Mouse (Mus musculus) heart, embryonic 14.5 days (tissue): ENCODE results near the gene Spata5. TPM values are rescaled to one million over a fixed set of nuclear protein-coding genes. Genes with fewer than 3 reads are reported as not detected.

Experiments used
- ATAC-seq: fragments of 200-750 bp; cut with Nextera tagmentation; 2 replicates; pipeline ENCODE4 v1.8.0; 2017; ENCODE audit warnings: low read depth, moderate TSS enrichment; ENCODE audit not compliant: insufficient number of reproducible peaks, insufficient read depth, low FRiP score
- H3K27ac ChIP-seq, 2 experiments: fragments of 200-500 bp in 1 of 2; fragments of 300-500 bp in 1 of 2; sonication (generic) in 1 of 2; replicated peaks in 1 of 2; 2 replicates each; pipeline ENCODE4 v1.5.1; 2012 to 2014; ENCODE audit warnings: low read depth in 2 of 2, low read length in 2 of 2, control low read depth in 1 of 2, mild to moderate bottlenecking in 1 of 2, mixed read lengths in 1 of 2; ENCODE audit not compliant: control insufficient read depth in 1 of 2, insufficient read depth in 1 of 2
- H3K27me3 ChIP-seq: fragments of 300-500 bp; sonication (generic); 2 replicates; pipeline ENCODE4 v1.6.1; 2014; ENCODE audit warnings: mild to moderate bottlenecking, low read length, control low read depth; ENCODE audit not compliant: control insufficient read depth, insufficient read depth
- H3K36me3 ChIP-seq: fragments of 300-500 bp; sonication (generic); 2 replicates; pipeline ENCODE4 v1.6.1; 2014; ENCODE audit warnings: mild to moderate bottlenecking, control low read depth, low read length, mixed read lengths; ENCODE audit not compliant: control insufficient read depth, insufficient read depth
- H3K4me1 ChIP-seq, 2 experiments: fragments of 200-500 bp in 1 of 2; fragments of 300-500 bp in 1 of 2; sonication (generic) in 1 of 2; 2 replicates each; pipeline ENCODE4 v1.6.1; 2012 to 2014; ENCODE audit warnings: low read length in 2 of 2, control low read depth in 1 of 2, mixed read lengths in 1 of 2; ENCODE audit not compliant: control insufficient read depth in 2 of 2, insufficient read depth in 2 of 2
- H3K4me2 ChIP-seq: fragments of 300-500 bp; sonication (generic); 2 replicates; pipeline ENCODE4 v1.6.1; 2014; ENCODE audit warnings: mild to moderate bottlenecking, low read length
- H3K4me3 ChIP-seq, 2 experiments: fragments of 200-500 bp in 1 of 2; fragments of 300-500 bp in 1 of 2; sonication (generic) in 1 of 2; 2 replicates each; pipeline ENCODE4 v1.5.1; 2012 to 2014; ENCODE audit warnings: low read length in 2 of 2, mild to moderate bottlenecking in 2 of 2, control low read depth in 1 of 2, low read depth in 1 of 2, moderate library complexity in 1 of 2; ENCODE audit not compliant: control insufficient read depth in 1 of 2, insufficient read depth in 1 of 2
- H3K9ac ChIP-seq: fragments of 300-500 bp; sonication (generic); 2 replicates; pipeline ENCODE4 v1.6.1; 2014; ENCODE audit warnings: mild to moderate bottlenecking, low read length
- H3K9me3 ChIP-seq: fragments of 300-500 bp; sonication (generic); 2 replicates; pipeline ENCODE4 v1.6.1; 2016; ENCODE audit warnings: low read length, control low read depth; ENCODE audit not compliant: control insufficient read depth
- WGBS: fragments of 180-500 bp; shearing (Covaris S2); extraction: QIAGEN DNeasy Blood & Tissue Kit; methylation state at CpG from one replicate; pipeline ENCODE4 v1.1.7; 2014; 5-methylcytosine and 5-hydroxymethylcytosine counted together
- polyA plus RNA-seq: library from polyadenylated mRNA; unstranded; fragments of >200 nt; fragmentation: Nextera tagmentation; extraction: Ambion mirVana; gene quantifications from 2 replicates; pipeline ENCODE4 v1.2.1, GENCODE M21; 2014

Gene Spata5
- polyA plus RNA-seq, 1 experiment from 2014 or later: 19.7 TPM

DNA sequence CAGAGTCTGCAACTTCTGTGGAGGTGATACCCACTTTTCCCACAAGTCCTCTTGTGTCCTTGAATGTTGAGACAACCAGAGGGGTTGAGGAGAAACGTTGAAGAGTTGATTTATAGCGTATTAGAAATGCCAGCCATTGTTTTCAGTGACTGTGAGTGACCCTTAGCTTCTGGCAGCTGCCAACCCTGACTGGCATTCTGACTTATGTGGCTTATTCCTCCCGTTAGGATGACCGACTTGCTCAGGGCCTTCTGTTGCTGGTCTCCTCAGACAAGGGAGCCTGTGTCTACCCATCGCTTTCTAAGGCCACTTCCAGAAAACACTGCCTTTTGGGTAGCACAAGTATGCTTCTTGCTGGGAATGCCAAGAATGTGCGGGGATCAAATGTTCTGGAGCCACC, 38.2 kb upstream of the Spata5 start:
- 74% methylated on average over 6 of the region's 6 CpGs for WGBS
- Histone ChIP-seq H3K27me3 (no peaks in the 10 kb centered on the region), H3K27ac (no peak overlapping the region)

GRCm38 (mm10) chr3:37383096-37383765, 36.5 kb upstream of the Spata5 start:
- H3K27ac ChIP-seq: peak overlapping the region; percentile 61 to 80
- no peak overlapping the region; the same call in 1 of the 2 replicates for H3K9ac ChIP-seq
- no peaks in the 10 kb centered on the region for H3K36me3 ChIP-seq
- H3K9me3 ChIP-seq: no peaks in the 10 kb centered on the region
- WGBS: 43% methylated on average over 6 of the region's 6 CpGs
- no peak overlapping the region for H3K4me3 ChIP-seq
- no peak for ATAC-seq
- H3K27me3 ChIP-seq: no peaks in the 10 kb centered on the region
- peaks cover 20 to 22% of the 10 kb centered on the region in 2 experiments for H3K4me1 ChIP-seq
- peak overlapping the region; percentile 14; the same call in 1 of the 2 replicates for H3K4me2 ChIP-seq

More for the DNA sequence above, 38.2 kb upstream of the Spata5 start:
- Histone ChIP-seq H3K9me3 (no peaks in the 10 kb centered on the region), H3K4me1 (peaks cover 20 to 22% of the 10 kb centered on the region in 2 experiments), H3K9ac (no peak overlapping the region), H3K36me3 (no peaks in the 10 kb centered on the region), H3K4me3 (no peak overlapping the region), H3K4me2 (no peak overlapping the region)
- no peak for ATAC-seq

GRCm38 (mm10) chr3:37387310-37387709, 32.4 kb upstream of the Spata5 start:
- Histone ChIP-seq H3K9me3 (0 out of 2 replicates have a peak, but pooled peaks cover 3% of the 10 kb centered on the region), H3K27me3 (no peaks in the 10 kb centered on the region), H3K27ac (no peak overlapping the region), H3K4me3 (no peak overlapping the region), H3K4me1 (peaks cover 7 to 8% of the 10 kb centered on the region in 2 experiments), H3K9ac (no peak overlapping the region), H3K36me3 (no peaks in the 10 kb centered on the region), H3K4me2 (no peak overlapping the region)
- WGBS: 87% methylated on average over 6 of the region's 6 CpGs
- ATAC-seq: no peak

- WGBS: 89% methylated on average over 5 of the region's 5 CpGs
- Histone ChIP-seq H3K27me3 (no peaks in the 10 kb centered on the region), H3K4me3 (no peak overlapping the region), H3K27ac (no peak overlapping the region), H3K9ac (no peak overlapping the region), H3K9me3 (no peaks in the 10 kb centered on the region), H3K4me1 (peaks cover 8 to 16% of the 10 kb centered on the region in 2 experiments), H3K4me2 (no peak overlapping the region), H3K36me3 (no peaks in the 10 kb centered on the region)
- no peak for ATAC-seq
These were observed 22.6 kb upstream of the Spata5 start for GRCm38 (mm10) chr3:37396930-37397608.

GRCm38 (mm10) chr3:37397646-37398045, 22.1 kb upstream of the Spata5 start:
- no peak overlapping the region for H3K27ac ChIP-seq

GRCm38 (mm10) chr3:37398661-37399395, 20.9 kb upstream of the Spata5 start:
- Histone ChIP-seq H3K27ac (peak overlapping the region; percentile 17 to 55; a peak in 2 of 4 replicates), H3K27me3 (no peaks in the 10 kb centered on the region), H3K4me2 (no peak overlapping the region), H3K9me3 (no peaks in the 10 kb centered on the region), H3K4me3 (no peak overlapping the region), H3K36me3 (no peaks in the 10 kb centered on the region), H3K4me1 (peaks cover 8 to 16% of the 10 kb centered on the region in 2 experiments), H3K9ac (no peak overlapping the region)
- 64% methylated on average over 7 of the region's 7 CpGs for WGBS
- peak; percentile 43; the same call in 1 of the 2 replicates for ATAC-seq

More at GRCm38 (mm10) chr3:37397646-37398045, 22.1 kb upstream of the Spata5 start:
- H3K9me3 ChIP-seq: no peaks in the 10 kb centered on the region
- H3K27me3 ChIP-seq: no peaks in the 10 kb centered on the region
- no peak overlapping the region for H3K4me2 ChIP-seq
- 74% methylated on average over 3 of the region's 3 CpGs for WGBS
- H3K4me3 ChIP-seq: no peak overlapping the region
- H3K4me1 ChIP-seq: peaks cover 8 to 16% of the 10 kb centered on the region in 2 experiments
- no peak for ATAC-seq
- no peaks in the 10 kb centered on the region for H3K36me3 ChIP-seq
- no peak overlapping the region for H3K9ac ChIP-seq

DNA sequence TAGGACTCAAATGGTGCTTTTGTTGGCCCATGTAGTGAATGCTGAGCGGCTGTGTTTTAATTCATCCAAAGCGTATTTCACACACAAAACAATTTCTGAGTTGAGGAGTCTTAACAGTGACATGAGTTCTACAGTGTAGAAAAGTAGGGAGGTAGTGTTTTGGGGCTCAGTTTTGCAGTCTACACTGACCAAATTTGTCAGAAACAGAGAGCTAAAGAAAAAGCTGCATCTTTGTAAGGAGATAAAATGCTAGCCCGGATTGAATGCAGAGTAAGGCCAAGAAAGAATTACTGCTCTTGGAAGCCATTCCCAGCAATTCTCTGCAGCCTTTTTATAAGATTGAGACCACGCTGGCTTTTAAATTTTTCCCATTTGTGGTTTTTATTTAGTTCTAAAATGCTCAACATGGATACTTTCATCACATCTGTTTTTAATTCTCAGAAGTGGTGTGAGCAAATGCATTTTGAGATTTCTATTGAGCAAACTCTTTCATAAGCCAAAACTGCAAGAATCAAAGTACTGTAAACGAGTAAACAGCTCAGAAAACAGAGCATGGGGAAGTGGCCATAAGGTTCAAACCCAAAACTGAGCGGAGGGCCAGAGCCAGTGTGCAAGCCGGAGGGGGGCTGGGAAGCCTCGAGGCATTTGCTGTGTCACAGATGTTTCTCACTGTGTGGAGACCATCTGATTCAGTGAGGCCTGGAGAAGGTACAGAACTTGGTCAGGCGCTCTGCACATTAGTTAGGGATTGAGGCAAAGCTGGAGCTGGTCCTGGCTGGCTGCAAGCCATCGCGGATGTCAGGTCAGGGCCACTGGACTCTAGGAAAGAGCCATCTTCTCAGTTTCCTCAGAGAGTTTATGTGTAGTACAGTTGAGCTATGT, 17.7 kb upstream of the Spata5 start:
- peaks cover 8 to 16% of the 10 kb centered on the region in 2 experiments for H3K4me1 ChIP-seq
- H3K9me3 ChIP-seq: no peaks in the 10 kb centered on the region
- no peaks in the 10 kb centered on the region for H3K27me3 ChIP-seq
- ATAC-seq: no peak
- H3K4me3 ChIP-seq: no peak overlapping the region
- H3K27ac ChIP-seq: no peak overlapping the region
- peaks cover 9% of the 10 kb centered on the region for H3K36me3 ChIP-seq
- 73% methylated on average over 11 of the region's 11 CpGs for WGBS
- no peak overlapping the region for H3K9ac ChIP-seq
- H3K4me2 ChIP-seq: no peak overlapping the region
